Mouse (Mus musculus) forebrain, postnatal 0 days (tissue): ENCODE measurements around the gene Birc3. TPM values are rescaled to one million over a fixed set of nuclear protein-coding genes. Genes with fewer than 3 reads are reported as not detected.
"Not testable (repeated sequence)": the region's sequence is repeated elsewhere in the genome, so short reads cannot be mapped to it uniquely, and the experiment has no call there.

Source experiments
- ATAC-seq: fragments of 200-750 bp; cut with Nextera tagmentation; 2 replicates; pipeline ENCODE4 v1.8.0; 2017; ENCODE audit warnings: mild to moderate bottlenecking, moderate library complexity
- DNase-seq: peaks from one replicate; pipeline ENCODE4 v3.0.0-alpha.2; 2015
- H3K27ac ChIP-seq: fragments of 300-500 bp; sonication (generic); 2 replicates; pipeline ENCODE4 v1.5.1; 2014; ENCODE audit warnings: low read depth, mild to moderate bottlenecking, antibody characterized with exemption, low read length, moderate library complexity, mixed read lengths
- H3K27me3 ChIP-seq: fragments of 300-500 bp; sonication (generic); 2 replicates; pipeline ENCODE4 v1.6.1; 2014; ENCODE audit warnings: mild to moderate bottlenecking, low read length, mixed read lengths; ENCODE audit not compliant: insufficient read depth
- H3K36me3 ChIP-seq: fragments of 300-500 bp; sonication (generic); 2 replicates; pipeline ENCODE4 v1.6.1; 2014; ENCODE audit warnings: mild to moderate bottlenecking, moderate library complexity; ENCODE audit not compliant: insufficient read depth
- H3K4me1 ChIP-seq: fragments of 300-500 bp; sonication (generic); 2 replicates; pipeline ENCODE4 v1.6.1; 2014; ENCODE audit warnings: antibody characterized with exemption; ENCODE audit not compliant: insufficient read depth
- H3K4me2 ChIP-seq: fragments of 300-500 bp; sonication (generic); 2 replicates; pipeline ENCODE4 v1.6.1; 2014; ENCODE audit warnings: low read depth, mild to moderate bottlenecking, moderate library complexity
- H3K4me3 ChIP-seq: fragments of 300-500 bp; sonication (generic); 2 replicates; pipeline ENCODE4 v1.5.1; 2014; ENCODE audit warnings: low read depth, low read length, mixed read lengths
- H3K9ac ChIP-seq: fragments of 300-500 bp; sonication (generic); 2 replicates; pipeline ENCODE4 v1.6.1; 2014; ENCODE audit warnings: mild to moderate bottlenecking
- H3K9me3 ChIP-seq: fragments of 300-500 bp; sonication (generic); 2 replicates; pipeline ENCODE4 v1.6.1; 2016; ENCODE audit warnings: low read length
- CTCF ChIP-seq: sonication (generic); IDR thresholded peaks from 2 replicates; pipeline ENCODE4 v1.5.1; 2016; ENCODE audit warnings: antibody characterized with exemption, control low read depth, low read depth
- WGBS: fragments of 180-500 bp; shearing (Covaris S2); extraction: QIAGEN DNeasy Blood & Tissue Kit; methylation state at CpG from one replicate; pipeline ENCODE4 v1.1.7; 2014; 5-methylcytosine and 5-hydroxymethylcytosine counted together
- polyA plus RNA-seq: library from polyadenylated mRNA; unstranded; fragments of >200 nt; fragmentation: Nextera tagmentation; extraction: Ambion mirVana; gene quantifications from 2 replicates; pipeline ENCODE4 v1.2.1, GENCODE M21; 2015
- total RNA-seq: library from RNA; depleted of rRNA; stranded (reverse); fragments of >200 nt; gene quantifications from 2 replicates; pipeline ENCODE4 v1.2.3, GENCODE M21; 2014

Gene Birc3
- total and polyA plus RNA-seq, 2 experiments from 2014 or later, result 0.90 to 2.5 TPM

- Histone ChIP-seq H3K27me3 (no peaks in the 10 kb centered on the region), H3K9me3 (no peaks in the 10 kb centered on the region), H3K4me2 (no peak overlapping the region), H3K4me1 (no peaks in the 10 kb centered on the region), H3K9ac (no peak overlapping the region), H3K27ac (no peak overlapping the region), H3K36me3 (no peaks in the 10 kb centered on the region), H3K4me3 (no peak overlapping the region)
- WGBS, result 98% methylated on average over 3 of the region's 3 CpGs
- DNase-seq (no peak), ATAC-seq (no peak)
- no peak for TF ChIP-seq CTCF
Measured at GRCm38 (mm10) chr9:7867981-7868380, 5.0 kb downstream of the Birc3 start.

- H3K9me3 ChIP-seq, H3K27ac ChIP-seq, DNase-seq, H3K27me3 ChIP-seq, H3K9ac ChIP-seq, H3K4me3 ChIP-seq, H3K4me1 ChIP-seq, H3K36me3 ChIP-seq, ATAC-seq, H3K4me2 ChIP-seq: not testable (repeated sequence)
- WGBS, result 85% methylated on average over 2 of the region's 2 CpGs
Measured at GRCm38 (mm10) chr9:7866981-7867380, 6.0 kb downstream of the Birc3 start.

GRCm38 (mm10) chr9:7860976-7861375 is 12.0 kb downstream of the Birc3 start:
- DNase-seq (no peak), ATAC-seq (no peak)
- Histone ChIP-seq H3K27ac (no peak overlapping the region), H3K4me2 (no peak overlapping the region), H3K9me3 (no peaks in the 10 kb centered on the region), H3K36me3 (no peaks in the 10 kb centered on the region), H3K4me1 (no peaks in the 10 kb centered on the region), H3K4me3 (no peak overlapping the region), H3K9ac (no peak overlapping the region), H3K27me3 (no peaks in the 10 kb centered on the region)
- no peak for TF ChIP-seq CTCF
- 86% methylated on average over 5 of the region's 5 CpGs for WGBS

DNA sequence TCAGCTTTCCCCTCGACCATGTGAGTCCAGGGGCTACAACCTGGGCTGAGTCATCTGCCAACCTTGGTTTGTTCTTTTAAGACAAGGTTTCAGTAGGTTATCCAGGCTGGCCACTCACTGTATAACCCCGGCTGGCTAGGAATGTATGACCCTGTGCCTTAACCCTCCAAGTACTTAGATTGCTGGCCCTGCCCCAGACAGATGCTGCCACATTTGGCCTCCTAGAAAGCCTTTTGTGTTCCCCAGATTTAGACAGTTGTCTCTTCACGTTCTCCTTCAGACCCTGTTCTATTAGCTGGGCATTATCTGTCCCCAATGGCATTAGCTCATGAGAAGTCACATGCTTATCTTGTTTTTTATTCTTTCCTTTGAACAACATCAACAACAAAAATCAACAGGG is 17.1 kb downstream of the Birc3 start:
- WGBS, result 62% methylated on average over 3 of the region's 3 CpGs
- Histone ChIP-seq H3K27me3 (no peaks in the 10 kb centered on the region), H3K36me3 (no peaks in the 10 kb centered on the region), H3K4me3 (no peak overlapping the region), H3K4me2 (no peak overlapping the region), H3K27ac (no peak overlapping the region), H3K9ac (no peak overlapping the region), H3K4me1 (no peaks in the 10 kb centered on the region), H3K9me3 (no peaks in the 10 kb centered on the region)
- no peak for TF ChIP-seq CTCF
- no peak for ATAC-seq
- no peak for DNase-seq

DNA sequence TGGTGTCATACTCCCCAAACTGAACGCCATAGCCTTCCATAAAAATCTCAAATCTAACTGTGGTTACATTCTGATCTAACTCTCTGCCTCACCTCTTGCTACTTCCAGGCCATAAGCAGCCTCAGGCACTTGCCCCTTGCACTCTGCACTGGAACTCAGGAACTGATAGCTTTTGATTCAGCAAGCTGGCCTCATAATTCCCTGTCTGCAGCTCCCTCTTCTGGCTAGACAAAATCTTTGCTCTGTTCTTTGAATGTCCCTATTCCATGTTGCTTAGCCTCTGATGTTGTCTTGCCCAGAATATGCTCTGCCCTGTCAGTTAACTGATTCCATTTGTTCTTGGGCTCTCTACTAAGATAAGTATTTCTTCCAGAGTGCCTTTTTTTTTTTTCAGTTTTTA is 17.6 kb downstream of the Birc3 start:
- Histone ChIP-seq H3K36me3 (no peaks in the 10 kb centered on the region), H3K4me2 (no peak overlapping the region), H3K9me3 (no peaks in the 10 kb centered on the region), H3K27me3 (no peaks in the 10 kb centered on the region), H3K4me1 (no peaks in the 10 kb centered on the region), H3K4me3 (no peak overlapping the region), H3K27ac (no peak overlapping the region), H3K9ac (no peak overlapping the region)
- ATAC-seq, result peak; percentile 42; the same call in 1 of the 2 replicates
- peak; percentile 35 for DNase-seq
- WGBS, result 46% methylated on average over 1 of the region's 1 CpGs
- peak; percentile 64 for TF ChIP-seq CTCF

DNA sequence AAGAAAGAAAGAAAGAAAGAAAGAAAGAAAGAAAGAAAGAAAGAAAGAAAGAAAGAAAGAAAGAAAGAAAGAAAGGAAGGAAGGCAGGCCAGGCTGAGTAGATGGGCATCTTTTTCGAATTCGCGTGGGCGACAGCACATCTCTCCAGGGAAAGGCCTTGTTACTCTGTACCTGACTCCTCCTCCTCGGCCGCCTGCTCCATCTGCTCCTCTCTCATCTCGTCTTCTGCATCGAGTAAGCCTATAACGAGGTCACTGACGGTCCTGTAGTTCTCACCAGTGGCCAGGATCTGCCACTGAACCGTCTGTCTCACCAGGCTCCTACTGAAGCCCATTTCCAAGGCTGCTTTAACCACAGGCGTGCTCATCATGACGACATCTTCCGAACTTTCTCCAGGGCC is 18.8 kb downstream of the Birc3 start:
- H3K9ac ChIP-seq, ATAC-seq: not testable (repeated sequence)

GRCm38 (mm10) chr9:7852346-7853230 is 20.4 kb downstream of the Birc3 start:
- Histone ChIP-seq H3K4me1 (no peaks in the 10 kb centered on the region), H3K9me3 (no peaks in the 10 kb centered on the region), H3K9ac (no peak overlapping the region), H3K27me3 (no peaks in the 10 kb centered on the region), H3K27ac (no peak overlapping the region), H3K4me3 (no peak overlapping the region), H3K4me2 (no peak overlapping the region), H3K36me3 (no peaks in the 10 kb centered on the region)
- ATAC-seq, result no peak
- no peak for DNase-seq
- 88% methylated on average over 4 of the region's 4 CpGs for WGBS
- TF ChIP-seq CTCF, result no peak

More for the DNA sequence above, 18.8 kb downstream of the Birc3 start:
- not testable (repeated sequence) for H3K36me3 ChIP-seq, H3K27me3 ChIP-seq, H3K27ac ChIP-seq, H3K4me2 ChIP-seq, H3K4me1 ChIP-seq, DNase-seq, H3K4me3 ChIP-seq, H3K9me3 ChIP-seq
- 72% methylated on average over 14 of the region's 14 CpGs for WGBS
